Mouse (Mus musculus): ENCODE results near the gene Gm525. TPM values are rescaled to one million over a fixed set of nuclear protein-coding genes. Genes with fewer than 3 reads are reported as not detected.

The Gm525 gene
- total and polyA plus RNA-seq, 3 experiments, result not detected

- TF ChIP-seq ELF1 (IDR thresholded peaks at IDR 0.05; ENCODE audit: low read depth, low read length) (peak; percentile 67), CHD1 (IDR thresholded peaks at IDR 0.05; ENCODE audit: low read depth, low read length) (peak; percentile 91), MXI1 (IDR thresholded peaks at IDR 0.05; ENCODE audit: low read depth, low read length) (peak; percentile 96), POLR2A (IDR thresholded peaks at IDR 0.05; ENCODE audit: control insufficient read depth in 1 of 2, insufficient read depth in 1 of 2, low read depth in 1 of 2, low read length in 2 of 2, poor library complexity in 1 of 2) (no peak), ZKSCAN1 (IDR thresholded peaks at IDR 0.05; ENCODE audit: low read depth, low read length) (no peak), USF1 (IDR thresholded peaks at IDR 0.05; ENCODE audit: low read depth, low read length) (peak; percentile 80), EP300 (IDR thresholded peaks at IDR 0.05; ENCODE audit: low read depth in 1 of 2, low read length in 2 of 2) (peak in 1 of 2 experiments; percentile 49; a peak in 2 of 4 replicates), KAT2A (conservative IDR thresholded peaks at IDR 0.05; ENCODE audit: low read depth, low read length) (no peak; the same call in 1 of the 2 replicates), TBP (IDR thresholded peaks at IDR 0.05; ENCODE audit: low read depth, low read length) (no peak), POLR2AphosphoS5 (IDR thresholded peaks at IDR 0.05; ENCODE audit: borderline replicate concordance, low read depth, low read length) (no peak), UBTF (IDR thresholded peaks at IDR 0.05; ENCODE audit: borderline replicate concordance, insufficient read depth, low read depth, low read length) (no peak), NELFE (IDR thresholded peaks at IDR 0.05; ENCODE audit: low read depth, low read length) (peak; percentile 44), E2F4 (IDR thresholded peaks at IDR 0.05; ENCODE audit: borderline replicate concordance, low read depth, low read length) (0 out of 2 replicates have a peak, but pooled peaks have one; percentile 36), MAFK (IDR thresholded peaks at IDR 0.05; ENCODE audit: borderline replicate concordance, low read depth, low read length) (no peak), ZNF384 (IDR thresholded peaks at IDR 0.05; ENCODE audit: low read depth, low read length) (peak; percentile 52; the same call in 1 of the 2 replicates), HCFC1 (IDR thresholded peaks at IDR 0.05; ENCODE audit: low read depth, low read length) (peak; percentile 67; the same call in 1 of the 2 replicates), MAX (IDR thresholded peaks at IDR 0.05; ENCODE audit: low read length) (peak; percentile 86), USF2 (IDR thresholded peaks at IDR 0.05; ENCODE audit: borderline replicate concordance in 1 of 2, insufficient read depth in 1 of 2, low read depth in 1 of 2, low read length in 2 of 2) (0 out of 4 replicates have a peak, but pooled peaks of 1 of the 2 experiments have one; percentile 37), TAL1 (IDR thresholded peaks at IDR 0.05; ENCODE audit: low read length) (no peak), GABPA (IDR thresholded peaks at IDR 0.05; ENCODE audit: low read depth, low read length) (peak; percentile 35; the same call in 1 of the 2 replicates), TCF12 (IDR thresholded peaks at IDR 0.05; ENCODE audit: low read depth, low read length) (peak; percentile 41; the same call in 1 of the 2 replicates), ZC3H11A (IDR thresholded peaks at IDR 0.05; ENCODE audit: low read depth, low read length) (peak; percentile 77), RAD21 (IDR thresholded peaks at IDR 0.05; ENCODE audit: low read depth, low read length) (peak; percentile 96), MEF2A (IDR thresholded peaks at IDR 0.05; ENCODE audit: extremely low read depth, insufficient replicate concordance, low read depth, low read length, poor library complexity, severe bottlenecking) (0 out of 2 replicates have a peak, but pooled peaks have one; percentile 50)
These were observed 26.8 kb downstream of the Gm525 start (continued) for GRCm38 (mm10) chr11:89100403-89100802.

Measured in MEL (cell line).